Mouse (Mus musculus) embryo, embryonic 10 days (tissue): ENCODE measurements around the gene Abca2.

Experiments
- DNase-seq: peaks from one replicate; pipeline ENCODE4 v3.0.0-alpha.2; 2015; ENCODE audit warnings: low spot score

Gene Abca2

DNA sequence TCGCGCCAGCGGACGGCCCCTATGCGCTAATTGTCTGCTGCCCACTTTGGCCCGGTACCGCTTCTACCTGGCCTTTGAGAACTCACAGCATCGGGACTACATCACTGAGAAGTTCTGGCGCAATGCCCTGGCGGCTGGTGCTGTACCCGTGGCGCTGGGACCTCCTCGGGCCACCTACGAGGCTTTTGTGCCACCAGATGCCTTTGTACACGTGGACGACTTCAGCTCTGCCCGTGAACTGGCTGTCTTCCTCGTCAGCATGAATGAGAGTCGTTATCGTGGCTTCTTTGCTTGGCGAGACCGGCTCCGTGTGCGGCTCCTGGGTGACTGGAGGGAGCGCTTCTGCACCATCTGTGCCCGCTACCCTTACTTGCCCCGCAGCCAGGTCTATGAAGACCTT lies 3.0 kb upstream of the Abca2 start:
- DNase-seq = no peak

DNA sequence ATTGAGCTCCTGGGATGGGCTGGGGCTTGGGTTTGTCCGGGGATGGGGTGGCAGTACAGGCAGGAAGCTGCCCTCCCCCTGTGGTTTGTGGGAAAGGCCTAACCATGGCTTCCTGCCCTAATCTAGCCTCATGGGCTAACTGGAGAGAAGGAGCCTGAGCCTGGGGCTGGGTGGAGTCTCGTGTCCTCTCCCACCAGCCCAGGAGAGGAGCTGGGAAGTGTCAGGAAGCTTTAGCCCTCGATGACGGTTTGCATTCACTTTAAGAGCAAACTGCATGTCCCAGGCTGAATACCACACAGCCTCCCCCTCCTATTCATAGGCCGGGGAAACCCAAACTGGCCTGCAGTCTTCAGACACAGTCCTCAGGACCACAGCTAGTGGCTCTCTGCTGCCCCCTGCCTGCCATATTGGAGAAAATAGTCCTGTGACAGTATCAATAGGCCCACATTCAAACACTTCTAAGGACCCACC lies 1.7 kb upstream of the Abca2 start:
- peak; percentile 88 for DNase-seq

DNA sequence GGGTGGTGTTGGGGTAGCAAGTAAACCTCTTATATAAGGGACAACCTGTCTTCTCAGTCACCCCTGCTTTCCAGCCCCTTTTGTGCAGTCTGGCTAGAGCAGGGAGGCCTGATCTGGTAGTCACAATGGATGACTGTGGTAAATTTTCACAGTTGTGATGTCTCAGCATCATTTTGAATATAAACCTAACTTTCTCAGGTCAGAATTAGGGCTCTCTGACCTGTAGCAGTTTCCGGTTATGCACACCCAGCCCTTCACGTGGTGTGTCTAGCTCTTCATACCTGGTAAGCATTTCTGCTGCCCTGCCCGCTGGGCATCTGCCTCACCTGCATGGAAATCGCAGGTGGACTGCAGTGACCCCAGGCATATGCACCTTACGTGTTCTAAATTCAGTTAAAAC lies 1.2 kb upstream of the Abca2 start:
- no peak for DNase-seq

DNA sequence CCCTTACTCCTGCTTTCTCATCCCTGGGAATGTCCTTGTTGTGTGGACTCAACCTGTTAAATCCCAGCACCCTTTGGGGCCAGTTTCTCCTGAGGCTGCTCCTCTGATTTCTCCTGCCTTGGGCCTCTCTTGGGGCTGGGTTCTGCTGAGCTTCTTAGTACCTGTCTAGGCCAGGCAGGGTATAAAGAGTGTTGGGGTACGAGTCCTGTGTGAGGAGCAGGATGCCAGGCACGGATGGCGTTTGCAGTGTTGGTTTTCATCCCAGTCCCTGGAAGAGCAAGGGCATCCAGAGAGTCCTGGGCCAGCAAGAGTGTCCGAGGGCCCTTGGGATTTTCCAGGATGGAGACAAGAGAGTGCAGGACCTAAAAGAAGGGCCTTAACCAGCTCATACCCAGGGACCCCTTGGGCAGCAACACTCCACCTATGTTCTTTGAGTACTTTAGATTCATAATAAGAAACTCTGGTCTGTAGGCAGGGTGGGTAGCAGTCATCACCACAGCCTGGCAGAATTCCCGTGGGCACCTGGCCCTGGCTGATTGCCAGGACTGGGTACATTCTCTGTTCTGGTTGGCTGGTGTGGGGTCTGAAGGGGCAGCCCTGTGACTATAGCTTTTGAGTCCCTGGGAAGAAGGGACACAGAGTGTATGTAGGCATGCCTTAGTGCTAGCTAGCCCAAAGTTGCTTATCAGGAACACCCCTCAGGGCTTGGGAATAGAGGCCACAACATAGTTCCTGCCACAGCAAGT lies 1.1 kb downstream of the Abca2 start:
- DNase-seq = no peak

DNA sequence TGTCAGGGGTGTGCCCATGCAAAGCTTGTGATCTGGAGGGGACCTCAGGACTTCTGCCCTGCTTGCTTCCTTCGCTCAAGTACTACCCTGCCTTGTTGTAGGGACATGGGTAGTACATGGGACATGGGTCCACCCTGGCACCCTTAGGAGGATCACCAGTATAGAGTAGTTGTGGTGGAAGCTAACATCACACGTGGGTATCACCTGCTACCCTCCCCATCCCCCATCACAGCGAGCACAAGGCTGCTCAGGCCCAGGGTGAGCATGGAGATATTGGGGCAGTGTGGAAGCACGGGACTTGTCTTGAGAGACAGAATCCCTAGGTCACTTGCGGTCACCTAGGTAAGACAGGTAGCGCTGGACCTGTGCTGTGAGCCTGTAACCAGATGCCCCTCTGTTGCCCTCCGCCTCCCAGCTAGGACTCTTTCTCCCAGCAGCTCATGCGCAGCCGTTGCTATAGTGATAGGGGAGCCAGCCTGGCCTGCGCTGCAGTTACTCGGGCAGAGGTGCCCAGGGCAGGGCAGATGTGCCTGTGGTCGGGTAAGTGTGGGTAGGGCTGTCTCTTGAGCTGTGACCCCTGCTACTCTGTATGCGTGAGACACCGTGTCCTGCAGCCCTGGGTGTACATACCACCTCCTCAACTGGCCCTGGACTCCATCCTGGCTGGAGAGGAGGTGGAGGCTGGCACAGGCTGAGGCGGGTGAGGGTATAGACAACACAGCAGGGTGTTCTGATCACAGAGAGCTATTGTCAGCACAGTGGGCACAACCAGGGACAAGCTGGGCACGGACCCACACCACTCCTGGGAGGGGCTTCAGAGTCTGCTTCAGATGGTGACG lies 2.1 kb downstream of the Abca2 start:
- peak; percentile 20 for DNase-seq

DNA sequence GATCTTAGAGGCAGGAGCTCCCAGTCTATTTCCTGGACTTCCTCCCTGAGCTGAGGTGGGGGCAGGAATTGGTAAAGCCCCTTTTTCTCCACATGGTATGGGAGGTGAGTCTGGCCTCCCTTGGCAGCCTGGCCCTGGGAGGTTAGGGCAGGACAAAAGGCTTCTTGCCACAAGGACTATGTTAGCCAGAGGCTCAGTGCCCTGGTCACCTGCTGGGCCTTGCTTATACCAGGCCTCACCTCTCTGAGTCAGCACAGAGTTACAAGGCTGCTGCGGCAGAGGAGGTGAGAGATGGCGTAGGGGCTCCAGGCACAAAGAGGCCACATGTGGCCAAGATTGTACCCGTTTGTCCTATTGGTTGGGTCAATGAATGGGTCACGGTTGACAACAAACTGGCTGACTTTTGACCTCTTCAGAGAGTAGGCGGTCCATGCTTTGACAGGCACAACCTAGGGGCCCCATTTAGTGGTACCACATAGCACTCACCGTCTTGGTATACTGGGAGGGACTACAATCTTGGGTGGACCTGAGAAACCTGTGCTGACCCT lies 2.9 kb downstream of the Abca2 start:
- DNase-seq = peak; percentile 18

DNA sequence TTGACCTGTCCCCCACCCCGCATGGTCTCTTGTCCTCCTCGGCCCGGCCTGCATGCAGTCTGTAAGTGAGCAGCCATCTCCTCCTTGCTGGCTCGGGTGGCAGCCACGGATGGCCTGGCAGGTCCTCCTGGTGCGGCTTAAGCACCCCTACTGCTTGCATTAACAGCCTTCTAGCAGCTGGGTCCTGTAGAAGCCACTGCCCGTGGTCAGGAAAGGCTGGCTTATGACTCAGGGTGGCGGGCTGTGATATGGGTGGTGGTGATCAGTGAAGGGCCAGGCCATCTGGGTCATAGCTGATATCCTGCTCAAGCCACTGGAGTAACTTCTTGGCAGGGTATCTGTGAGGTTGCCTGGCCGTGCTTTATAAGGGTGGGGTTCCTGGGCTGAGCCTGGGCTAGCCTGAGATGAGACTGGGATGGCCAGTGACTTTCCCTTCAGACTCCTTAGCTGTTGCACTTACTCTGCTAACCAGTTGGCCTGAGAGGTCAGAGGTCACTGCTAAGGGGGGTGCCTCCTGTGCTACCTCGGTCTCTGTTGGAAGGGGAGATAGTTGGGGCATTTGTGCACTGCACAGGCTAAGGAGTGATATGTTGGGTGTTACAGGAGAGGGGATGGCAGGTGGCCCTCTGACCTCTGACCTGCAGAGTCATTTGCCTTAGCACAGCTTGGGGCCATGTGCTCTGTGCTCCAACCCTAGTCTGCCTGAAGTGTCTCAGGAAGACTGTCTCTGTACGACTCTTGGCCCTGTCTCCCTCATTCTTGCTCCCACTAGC lies 4.0 kb downstream of the Abca2 start:
- DNase-seq = peak; percentile 43

DNA sequence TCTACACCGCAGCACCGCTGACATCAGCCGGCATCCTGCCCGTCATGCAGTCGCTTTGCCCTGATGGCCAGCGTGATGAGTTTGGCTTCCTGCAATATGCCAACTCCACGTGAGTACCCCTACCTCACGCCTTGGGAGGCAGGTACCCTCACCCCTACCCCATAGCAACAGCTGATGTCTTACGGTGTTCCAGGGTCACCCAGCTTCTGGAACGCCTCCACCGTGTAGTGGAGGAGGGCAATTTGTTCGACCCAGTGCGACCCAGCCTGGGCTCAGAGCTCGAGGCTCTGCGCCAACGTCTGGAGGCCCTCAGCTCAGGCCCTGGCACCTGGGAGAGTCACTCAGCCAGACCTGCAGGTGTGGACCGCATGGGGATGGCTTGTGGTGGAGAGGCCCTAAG lies 4.6 kb downstream of the Abca2 start:
- DNase-seq = no peak

DNA sequence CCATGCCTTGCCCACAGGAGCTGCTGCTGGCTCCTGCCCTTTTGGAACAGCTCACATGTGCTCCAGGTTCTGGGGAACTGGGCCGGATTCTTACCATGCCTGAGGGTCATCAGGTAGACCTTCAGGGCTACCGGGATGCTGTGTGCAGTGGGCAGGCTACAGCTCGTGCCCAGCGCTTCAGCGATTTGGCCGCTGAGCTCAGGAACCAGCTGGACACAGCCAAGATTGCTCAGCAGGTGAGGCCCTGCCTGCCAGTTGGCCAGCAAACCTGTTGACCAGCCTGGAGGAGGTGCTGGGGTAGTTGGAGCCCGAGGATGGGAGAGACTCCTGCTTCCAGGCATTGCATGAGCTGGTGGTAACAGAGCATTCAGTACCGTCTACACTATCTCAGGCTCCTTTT lies 5.8 kb downstream of the Abca2 start:
- DNase-seq = no peak

DNA sequence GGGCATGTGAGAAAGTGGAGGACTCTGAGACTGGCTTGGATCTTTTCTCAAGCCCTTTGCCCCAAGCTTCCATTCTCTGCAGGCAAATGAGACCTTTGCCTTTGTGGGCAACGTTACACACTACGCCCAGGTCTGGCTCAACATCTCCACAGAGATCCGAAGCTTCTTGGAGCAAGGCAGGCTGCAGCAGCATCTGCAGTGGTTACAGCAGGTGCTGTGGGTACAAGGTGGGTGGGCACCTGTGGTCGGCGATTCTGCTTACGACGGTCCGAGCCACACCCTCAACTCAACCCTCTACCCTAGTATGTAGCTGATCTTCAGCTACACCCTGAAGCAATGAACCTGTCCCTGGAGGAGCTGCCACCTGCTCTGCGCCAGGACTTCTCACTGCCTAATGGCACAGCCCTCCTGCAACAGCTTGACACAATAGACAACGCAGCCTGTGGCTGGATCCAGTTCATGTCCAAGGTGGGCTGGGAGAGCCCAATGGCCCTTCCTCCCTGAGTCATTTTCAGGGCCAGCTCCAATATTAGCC lies 7.8 kb downstream of the Abca2 start:
- DNase-seq = no peak

DNA sequence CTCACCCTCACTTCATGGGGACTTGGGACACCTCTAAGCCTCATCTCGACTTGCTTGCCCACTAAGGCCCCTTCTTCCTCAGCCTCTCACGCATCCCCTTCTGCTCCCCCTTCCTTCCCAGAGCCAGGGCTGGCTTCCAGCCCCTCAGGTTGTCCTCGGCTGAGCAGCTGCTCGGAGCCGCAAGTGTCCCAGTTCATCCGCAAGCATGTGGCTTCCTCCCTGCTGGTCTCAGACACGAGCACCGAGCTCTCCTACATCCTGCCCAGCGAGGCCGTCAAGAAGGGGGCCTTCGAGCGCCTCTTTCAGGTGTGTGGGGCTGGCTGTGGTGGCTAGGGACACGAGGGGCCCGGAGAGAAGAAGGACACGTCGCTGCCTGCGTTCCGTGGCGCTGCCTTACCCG lies 12.6 kb downstream of the Abca2 start:
- no peak for DNase-seq

DNA sequence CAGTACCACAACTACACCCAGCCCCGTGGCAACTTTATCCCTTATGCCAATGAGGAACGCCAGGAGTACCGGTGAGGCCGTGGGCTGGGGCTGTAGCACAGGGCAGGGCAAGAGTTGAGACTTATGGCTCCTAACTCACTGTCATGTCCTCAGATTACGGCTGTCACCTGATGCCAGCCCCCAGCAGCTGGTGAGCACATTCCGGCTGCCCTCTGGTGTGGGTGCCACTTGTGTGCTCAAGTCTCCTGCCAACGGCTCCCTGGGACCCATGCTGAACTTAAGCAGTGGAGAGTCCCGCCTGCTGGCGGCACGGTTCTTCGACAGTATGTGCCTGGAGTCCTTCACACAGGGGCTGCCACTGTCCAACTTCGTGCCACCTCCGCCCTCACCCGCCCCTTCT lies 14.2 kb downstream of the Abca2 start:
- no peak for DNase-seq

DNA sequence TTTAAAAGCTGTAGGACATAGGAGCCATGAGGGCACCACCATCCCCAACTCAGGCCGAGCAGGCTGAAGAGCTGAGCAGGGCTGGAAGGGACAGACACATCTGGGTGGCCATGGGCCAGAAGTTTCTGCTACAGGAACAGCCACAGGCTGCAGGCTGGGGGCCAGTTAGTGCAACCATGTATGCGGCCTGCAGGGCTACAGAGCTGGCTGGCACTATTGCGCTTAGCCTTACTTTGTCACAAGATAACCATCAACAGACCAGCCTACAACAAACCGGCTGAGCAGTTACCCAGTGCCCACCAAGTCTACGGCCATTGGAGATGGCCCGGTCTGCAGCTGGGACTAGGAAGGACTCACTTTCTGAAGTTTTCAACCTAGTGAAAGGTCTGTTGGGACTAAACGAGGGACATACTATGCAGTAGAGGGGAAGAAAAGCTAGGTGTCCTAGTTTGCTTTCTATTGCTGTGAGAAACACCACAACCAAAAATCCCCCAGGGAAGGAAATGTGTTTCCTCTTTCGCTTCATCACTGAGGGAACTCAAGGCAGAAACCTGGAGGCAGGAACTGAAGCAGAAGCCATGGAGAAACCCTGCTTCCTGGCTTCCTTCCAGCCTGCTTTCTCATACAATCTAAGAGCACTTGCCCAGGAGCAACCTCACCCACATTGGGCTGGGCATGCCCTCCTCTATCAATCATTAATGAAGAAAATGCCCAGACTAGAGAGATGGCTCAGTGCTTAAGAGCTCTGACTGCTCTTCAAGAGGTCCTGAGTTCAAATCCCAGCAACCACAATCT lies 22.5 kb downstream of the Abca2 start:
- no peak for DNase-seq

DNA sequence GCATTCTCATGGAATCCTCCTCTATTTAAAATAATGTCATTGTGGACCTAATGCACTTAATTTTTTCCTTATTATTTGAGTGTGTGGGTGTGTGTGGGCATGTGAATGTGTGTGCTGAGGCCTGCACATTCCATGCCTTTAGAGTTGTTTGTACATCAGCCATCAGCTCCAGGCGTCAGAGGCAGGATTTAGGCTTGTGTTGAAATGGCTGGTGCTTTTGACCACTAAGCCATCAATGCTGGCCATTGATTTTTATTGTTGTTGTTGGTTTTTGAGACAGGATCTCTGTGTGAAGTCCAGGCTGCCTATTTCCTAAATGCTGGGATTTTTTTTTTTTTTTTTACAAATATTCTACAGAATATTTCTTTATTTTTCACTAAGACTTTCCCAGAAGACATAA lies 24.4 kb downstream of the Abca2 start:
- no peak for DNase-seq

DNA sequence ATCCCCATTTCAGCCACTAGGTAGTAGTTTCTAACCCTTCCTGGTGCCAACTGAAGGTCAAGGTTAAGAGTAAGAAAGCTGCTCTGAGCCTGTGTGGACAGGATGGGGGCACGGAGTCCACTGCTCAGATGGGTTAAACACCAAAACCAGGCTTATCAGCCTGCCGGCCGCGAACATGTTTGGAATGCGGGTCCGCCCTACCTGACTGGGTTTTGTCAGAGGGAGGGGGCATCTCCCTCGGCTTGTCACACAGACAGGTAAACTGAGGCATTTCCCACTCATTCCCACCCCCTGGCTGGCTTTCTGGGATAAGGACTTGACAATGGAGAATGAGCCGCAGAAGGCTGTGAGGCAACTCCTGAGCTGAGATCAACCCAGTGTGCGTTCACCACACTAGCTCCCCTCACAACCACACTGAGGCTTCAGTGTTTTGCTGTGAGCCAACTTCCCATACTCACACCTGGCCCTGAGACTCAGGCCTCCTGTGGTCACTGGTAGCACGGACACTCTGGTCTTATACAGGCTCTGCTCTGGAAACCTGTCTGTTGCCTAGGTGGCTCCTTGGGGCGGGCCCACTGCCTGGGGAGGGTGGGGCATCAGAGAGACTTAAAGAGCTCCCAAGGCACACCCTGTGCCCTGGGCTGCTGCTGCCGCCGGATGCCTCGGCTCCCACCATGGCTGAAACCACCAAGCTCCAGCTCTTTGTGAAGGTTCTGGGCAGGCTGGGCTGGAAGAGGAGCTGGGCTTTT lies 27.9 kb downstream of the Abca2 start, which contains the start of gene Clic3:
Clic3 (plus strand) TSS at position 634 of the 749 bp plus-strand sequence.
- no peak for DNase-seq

DNA sequence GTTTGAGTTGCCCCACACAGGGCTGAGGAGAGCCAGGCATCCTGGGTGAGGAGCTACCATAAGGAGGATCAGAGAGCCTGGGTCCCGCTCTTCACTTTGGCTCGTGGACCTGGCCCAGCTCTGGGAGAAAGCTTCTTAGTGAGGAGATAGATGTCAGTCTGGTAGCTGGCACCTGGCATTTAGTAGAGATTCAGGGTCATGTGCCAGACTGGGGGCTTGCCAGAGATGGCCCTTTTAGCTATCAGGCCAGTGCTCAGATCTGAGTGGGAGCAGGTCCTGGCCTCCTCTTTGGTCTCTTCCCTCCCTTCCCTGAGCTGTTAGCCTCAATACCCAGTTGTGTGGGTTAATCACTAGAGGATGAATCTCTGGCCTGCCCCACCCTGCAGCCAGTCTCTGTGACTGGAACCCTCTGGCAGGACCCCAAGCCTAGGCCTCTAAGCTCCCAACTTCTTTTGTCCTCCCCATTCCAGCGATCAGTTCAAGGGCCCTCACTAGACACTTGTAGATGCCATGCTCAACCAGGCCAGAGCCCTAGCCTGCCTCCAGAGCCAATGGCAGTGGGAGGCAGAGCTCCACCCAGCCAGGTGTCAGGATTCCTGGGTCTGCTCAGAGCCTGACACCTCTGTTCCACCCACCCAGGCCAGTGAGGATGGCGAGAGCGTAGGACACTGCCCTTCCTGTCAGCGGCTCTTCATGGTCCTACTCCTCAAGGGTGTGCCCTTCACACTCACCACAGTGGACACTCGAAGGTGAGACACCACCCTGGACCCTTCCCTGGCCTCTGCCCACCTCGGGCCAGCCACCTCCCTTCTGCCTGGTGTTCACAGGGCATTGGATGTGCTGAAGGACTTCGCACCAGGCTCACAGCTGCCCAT lies 28.8 kb downstream of the Abca2 start:
- no peak for DNase-seq

DNA sequence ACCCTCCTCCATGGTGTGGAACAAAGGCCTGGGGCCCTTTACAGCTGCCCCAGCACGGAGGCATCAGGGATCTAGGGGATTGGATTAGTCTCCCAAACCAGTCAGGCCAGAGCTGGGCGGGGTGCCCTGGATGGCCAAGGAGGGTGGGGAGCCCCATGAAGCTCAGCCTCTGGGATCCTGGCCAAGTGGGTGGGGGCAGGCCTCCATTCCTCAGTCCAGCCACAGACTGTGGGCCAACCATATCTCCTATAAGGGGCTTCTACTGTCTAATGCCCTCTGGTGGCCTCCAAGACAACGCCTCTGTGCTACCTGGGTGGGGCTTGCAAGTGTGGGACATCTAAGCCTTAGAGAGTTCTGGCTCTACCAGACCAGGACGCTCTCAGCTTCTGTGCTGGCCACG lies 30.4 kb downstream of the Abca2 start:
- DNase-seq = no peak

DNA sequence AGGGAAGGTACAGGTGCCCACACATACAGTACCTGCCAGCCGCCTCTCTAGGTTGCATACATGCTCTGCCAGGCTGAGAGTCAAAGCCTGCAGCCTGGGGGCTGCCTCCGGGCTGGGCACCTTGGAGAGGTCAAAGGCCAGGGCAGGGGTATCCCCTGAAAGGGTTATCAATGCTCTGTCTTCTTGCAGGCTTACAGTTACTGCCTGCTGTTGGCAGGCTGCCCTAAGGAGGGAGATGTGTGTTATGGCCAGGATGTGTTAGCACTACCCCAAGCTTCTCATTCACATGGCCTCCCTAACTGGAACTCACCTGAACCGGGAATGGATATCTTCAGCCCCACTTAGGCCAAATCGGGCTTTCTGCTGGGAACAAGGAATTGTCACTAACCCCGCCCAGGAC lies 31.6 kb downstream of the Abca2 start:
- DNase-seq = no peak

DNA sequence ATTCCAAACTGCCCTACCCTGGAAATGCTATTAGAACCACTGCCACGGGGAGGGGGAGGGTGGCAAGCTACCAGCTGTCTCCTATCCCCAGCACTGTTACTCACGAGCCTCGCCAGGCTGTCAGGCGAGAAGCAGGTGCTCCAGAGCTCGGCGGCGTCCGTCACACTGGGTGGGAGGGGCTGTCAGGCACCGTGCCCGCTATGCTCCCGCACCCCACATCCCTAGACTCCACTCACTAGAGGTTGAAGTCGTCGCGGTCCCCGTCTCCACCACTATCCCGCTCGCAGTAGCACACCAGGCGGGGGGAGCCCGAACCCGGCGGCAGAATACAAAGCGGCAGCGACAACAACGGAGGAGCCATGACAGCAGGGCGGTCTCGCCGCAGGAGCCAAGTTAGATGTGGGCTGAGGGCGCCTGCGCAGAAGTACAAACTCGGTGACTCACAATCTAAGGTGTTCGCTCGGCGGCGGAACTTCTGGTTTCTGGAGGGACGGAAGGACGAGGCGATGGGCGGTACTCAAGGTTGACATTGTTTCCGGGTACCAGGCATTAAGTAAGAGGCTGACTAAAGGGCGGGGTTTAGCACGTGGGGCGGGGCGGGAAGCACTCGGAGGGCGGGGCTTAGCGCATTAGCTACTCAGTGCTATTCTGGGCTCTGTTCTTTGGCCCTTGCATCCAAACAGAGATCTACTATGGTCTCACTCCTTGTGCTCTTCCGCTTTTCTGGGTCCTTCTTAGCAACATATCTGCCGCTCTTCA lies 32.2 kb downstream of the Abca2 start, which contains the start of gene Paxx:
Paxx (minus strand) TSS at position 544 of the 759 bp plus-strand sequence.
- DNase-seq = peak; percentile 96
